Mouse (Mus musculus) thymus, adult 2 months (tissue): ENCODE measurements around the gene Rfwd3. TPM values are rescaled to one million over a fixed set of nuclear protein-coding genes. Genes with fewer than 3 reads are reported as not detected.

Source experiments
- DNase-seq: peaks from one replicate; pipeline ENCODE4 v3.0.0; 2021
- H3K27ac ChIP-seq: fragments of 200-500 bp; 2 replicates; pipeline ENCODE4 v1.5.1; 2012; ENCODE audit warnings: low read length, control low read depth; ENCODE audit not compliant: control insufficient read depth, insufficient read depth
- H3K27me3 ChIP-seq: fragments of 200-500 bp; 2 replicates; pipeline ENCODE4 v1.6.1; 2012; ENCODE audit warnings: mild to moderate bottlenecking, low read length, moderate library complexity, mixed read lengths; ENCODE audit not compliant: control insufficient read depth, insufficient read depth
- H3K36me3 ChIP-seq: fragments of 200-500 bp; 2 replicates; pipeline ENCODE4 v1.6.1; 2012; ENCODE audit warnings: mild to moderate bottlenecking, low read length, moderate library complexity; ENCODE audit not compliant: control insufficient read depth, insufficient read depth
- H3K4me1 ChIP-seq: fragments of 200-500 bp; replicated peaks from 2 replicates; pipeline ENCODE4 v1.6.1; 2012; ENCODE audit warnings: low read length; ENCODE audit not compliant: control insufficient read depth, insufficient read depth
- H3K4me3 ChIP-seq: fragments of 200-500 bp; 2 replicates; pipeline ENCODE4 v1.5.1; 2012; ENCODE audit warnings: mild to moderate bottlenecking, low read length, control low read depth, moderate library complexity; ENCODE audit not compliant: control insufficient read depth, insufficient read depth
- CTCF ChIP-seq: fragments of 200-500 bp; IDR thresholded peaks from 2 replicates; pipeline ENCODE4 v1.5.1; 2012; ENCODE audit warnings: mild to moderate bottlenecking, control low read depth, low read length, moderate library complexity, borderline replicate concordance; ENCODE audit not compliant: control insufficient read depth, poor library complexity, insufficient read depth; ENCODE audit errors: extremely low read depth
- POLR2A ChIP-seq: fragments of 200-500 bp; IDR thresholded peaks from 2 replicates; pipeline ENCODE4 v1.6.1; 2012; ENCODE audit warnings: mild to moderate bottlenecking, low read length, control low read depth, moderate library complexity; ENCODE audit not compliant: control insufficient read depth, poor library complexity, insufficient read depth; ENCODE audit errors: extremely low read depth
- WGBS: fragments of 180-500 bp; shearing (Covaris S2); methylation state at CpG from one replicate; pipeline ENCODE4 v1.1.7; 2018; 5-methylcytosine and 5-hydroxymethylcytosine counted together
- polyA plus RNA-seq: library from polyadenylated mRNA; depleted of rRNA; stranded (reverse); fragments of >200 nt; gene quantifications from 2 replicates; pipeline ENCODE4 v1.2.3, GENCODE M21; 2012; rRNA removed

Rfwd3 gene
- polyA plus RNA-seq = 30.9 and 37.7 TPM in 2 replicates

- H3K36me3 ChIP-seq = peaks cover 12% of the 10 kb centered on the region
- H3K4me3 ChIP-seq = peak within 1 kb of the TSS; percentile 90
- DNase-seq = peak; percentile 93
- under 1% methylated on average over 67 of the region's 67 CpGs for WGBS
- 0 out of 2 replicates have a peak, but pooled peaks cover 2% of the 10 kb centered on the region for H3K4me1 ChIP-seq
- TF ChIP-seq CTCF (0 out of 2 replicates have a peak, but pooled peaks have one; percentile 50), POLR2A (peak; percentile 67)
- peak within 1 kb of the TSS; percentile 1; the same call in 1 of the 2 replicates for H3K27ac ChIP-seq
- no peaks in the 10 kb centered on the region for H3K27me3 ChIP-seq
These were observed at the start of gene Rfwd3 for GRCm38 (mm10) chr8:111299821-111300568. Gene Rfwd3, minus strand, starts transcription at chr8:111300222.

GRCm38 (mm10) chr8:111343225-111343624 lies 43.2 kb upstream of the Rfwd3 start:
- H3K4me3 ChIP-seq = no peak overlapping the region
- no peaks in the 10 kb centered on the region for H3K27me3 ChIP-seq
- TF ChIP-seq POLR2A = no peak
- peak; percentile 65; the same call in 1 of the 2 replicates for TF ChIP-seq CTCF
- no peak overlapping the region for H3K27ac ChIP-seq
- no peaks in the 10 kb centered on the region; the same call in 1 of the 2 replicates for H3K4me1 ChIP-seq
- 5% methylated on average over 5 of the region's 5 CpGs for WGBS
- H3K36me3 ChIP-seq = no peaks in the 10 kb centered on the region
- peak; percentile 77 for DNase-seq

- H3K4me3 ChIP-seq = no peak overlapping the region
- TF ChIP-seq POLR2A (no peak), CTCF (no peak)
- H3K27ac ChIP-seq = no peak overlapping the region
- whole genome bisulfite sequencing = 90% methylated on average over 3 of the region's 3 CpGs
- H3K4me1 ChIP-seq = peaks cover 7% of the 10 kb centered on the region
- H3K36me3 ChIP-seq = no peaks in the 10 kb centered on the region
- DNase-seq = no peak
- H3K27me3 ChIP-seq = no peaks in the 10 kb centered on the region
These were observed 40.2 kb upstream of the Rfwd3 start for GRCm38 (mm10) chr8:111340186-111340585.

GRCm38 (mm10) chr8:111338370-111339208 lies 38.6 kb upstream of the Rfwd3 start:
- Histone ChIP-seq H3K4me1 (peaks cover 7% of the 10 kb centered on the region), H3K4me3 (no peak overlapping the region), H3K27me3 (no peaks in the 10 kb centered on the region), H3K36me3 (no peaks in the 10 kb centered on the region), H3K27ac (no peak overlapping the region)
- 16% methylated on average over 12 of the region's 12 CpGs for WGBS
- no peak for TF ChIP-seq POLR2A
- TF ChIP-seq CTCF = no peak
- no peak for DNase-seq

- Histone ChIP-seq H3K4me1 (peaks cover 7% of the 10 kb centered on the region), H3K27me3 (no peaks in the 10 kb centered on the region), H3K27ac (no peak within 1 kb of the TSS), H3K4me3 (peak within 1 kb of the TSS; percentile 73), H3K36me3 (no peaks in the 10 kb centered on the region)
- under 1% methylated on average over 29 of the region's 29 CpGs for WGBS
- no peak for TF ChIP-seq POLR2A
- 0 out of 2 replicates have a peak, but pooled peaks have one; percentile 12 for TF ChIP-seq CTCF
- DNase-seq = peak; percentile 12
These were observed 37.9 kb upstream of the Rfwd3 start, which contains the start of gene Mlkl for GRCm38 (mm10) chr8:111337890-111338347. Gene Mlkl, minus strand, starts transcription at chr8:111338177.

- no peak for DNase-seq
- H3K4me1 ChIP-seq = peaks cover 7% of the 10 kb centered on the region
- no peaks in the 10 kb centered on the region for H3K27me3 ChIP-seq
- H3K36me3 ChIP-seq = no peaks in the 10 kb centered on the region
- no peak overlapping the region for H3K27ac ChIP-seq
- 6% methylated on average over 17 of the region's 17 CpGs for WGBS
- H3K4me3 ChIP-seq = peak overlapping the region; percentile 73
- TF ChIP-seq POLR2A (no peak), CTCF (no peak)
These were observed 37.4 kb upstream of the Rfwd3 start for GRCm38 (mm10) chr8:111337311-111337889.

- no peaks in the 10 kb centered on the region for H3K36me3 ChIP-seq
- DNase-seq = no peak
- peaks cover 7% of the 10 kb centered on the region for H3K4me1 ChIP-seq
- no peak overlapping the region for H3K4me3 ChIP-seq
- TF ChIP-seq POLR2A = no peak
- no peak for TF ChIP-seq CTCF
- no peak overlapping the region for H3K27ac ChIP-seq
- H3K27me3 ChIP-seq = no peaks in the 10 kb centered on the region
- WGBS = 77% methylated on average over 4 of the region's 4 CpGs
These were observed 36.7 kb upstream of the Rfwd3 start for GRCm38 (mm10) chr8:111336692-111337091.
